Mouse (Mus musculus): ENCODE data around the gene Ccr5. TPM values are rescaled to one million over a fixed set of nuclear protein-coding genes. Genes with fewer than 3 reads are reported as not detected.

Ccr5 gene
- total RNA-seq, 2 experiments from 2014 or later = 1.0 to 1.3 TPM

- DNase-seq = no peak
These were observed 22.3 kb downstream of the Ccr5 start for GRCm38 (mm10) chr9:124143678-124144077.

- DNase-seq = no peak
These were observed 25.0 kb downstream of the Ccr5 start for GRCm38 (mm10) chr9:124146307-124146706.

Other genes with a start within 250 kb of the Ccr5 start
- under 1 TPM; 0.77 to 0.79 TPM for gene Ccr1, start 152.9 kb upstream of the Ccr5 start, total RNA-seq (2021)
- gene Ccr1l1, start 143.1 kb upstream of the Ccr5 start, total RNA-seq (2021) = not detected
- gene Ccr3, start 99.6 kb upstream of the Ccr5 start, total RNA-seq (2021) = not detected
- gene Ccr2, start 19.6 kb upstream of the Ccr5 start, total RNA-seq (2021) = under 1 TPM; 0.70 to 0.74 TPM
- gene 2010315B03Rik, start 191.2 kb downstream of the Ccr5 start, total RNA-seq (2021) = 10 to 100 TPM; 10.8 to 11.7 TPM

Measured in heart, postnatal 4 days (tissue).